Mouse (Mus musculus): Measurements from ENCODE around the gene Wdr1.
"Not testable (repeated sequence)": the region's sequence is repeated elsewhere in the genome, so short reads cannot be mapped to it uniquely, and the experiment has no call there.

The Wdr1 gene

DNA sequence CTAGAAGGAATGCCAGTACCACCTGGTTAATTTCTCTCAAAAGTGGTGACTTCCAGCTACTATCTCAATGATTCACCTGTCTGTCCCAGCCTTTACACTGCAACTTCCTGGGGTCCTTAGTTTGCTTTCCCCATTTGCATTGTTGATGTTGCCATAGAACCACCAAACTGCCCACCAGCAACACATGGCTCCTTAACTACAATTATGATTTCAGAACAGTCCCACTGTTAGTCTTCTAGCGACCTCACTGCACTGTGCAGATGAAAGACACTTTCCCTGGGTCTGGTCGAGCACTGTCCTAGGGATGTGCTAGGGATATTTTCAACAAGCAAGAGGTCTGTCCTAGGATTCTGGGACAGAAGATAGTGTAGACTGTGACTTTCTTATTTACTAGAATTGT lies at the start of gene Wdr1:
Wdr1 (minus strand) TSS at position 101 of the 400 bp plus-strand sequence.
- DNase-seq, result no peak

GRCm38 (mm10) chr5:38611118-38611517 lies 48.1 kb upstream of the Wdr1 start:
- DNase-seq, result no peak

- DNase-seq, result not testable (repeated sequence)
Observed at GRCm38 (mm10) chr5:38608219-38608618, 45.2 kb upstream of the Wdr1 start.

GRCm38 (mm10) chr5:38598647-38599304 lies 35.8 kb upstream of the Wdr1 start:
- no peak for DNase-seq

DNA sequence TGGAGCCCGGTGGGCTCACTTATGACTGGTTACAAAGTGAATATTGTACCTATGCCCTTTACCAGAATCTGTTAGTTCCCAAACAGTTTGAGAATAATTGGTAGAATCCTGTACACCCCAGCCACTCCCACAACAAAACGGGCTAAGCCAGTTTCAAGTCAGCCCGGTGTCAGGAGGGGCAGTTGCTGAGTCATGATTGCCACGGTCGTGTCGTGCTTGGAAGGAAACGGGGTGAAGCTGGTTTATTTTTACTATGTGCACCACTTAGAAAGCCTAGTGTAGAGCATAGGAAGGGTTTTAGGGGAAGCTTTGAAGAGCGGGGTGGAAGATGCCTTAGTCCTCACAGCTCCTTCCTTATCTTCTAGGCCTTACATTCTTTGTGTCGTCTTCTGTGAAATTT lies 25.9 kb upstream of the Wdr1 start:
- DNase-seq, result no peak

DNA sequence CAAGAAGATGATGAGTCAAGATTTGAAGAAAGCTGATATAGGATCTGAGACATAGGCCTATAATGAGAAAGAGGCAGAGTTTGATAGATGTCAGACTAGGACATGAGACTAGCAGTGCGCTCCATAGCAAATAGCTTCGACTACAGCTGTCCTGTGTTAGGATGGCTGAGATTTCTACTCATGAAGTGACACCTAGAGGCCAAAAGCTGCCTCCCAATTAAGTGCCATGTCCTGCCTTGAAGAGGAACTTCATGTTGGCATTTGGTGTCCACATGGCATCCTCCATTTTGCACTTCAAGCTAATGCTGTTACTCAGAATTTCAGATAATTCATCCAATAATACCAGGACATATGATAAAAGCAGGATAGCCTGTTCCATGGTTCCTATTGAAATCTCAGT lies 22.4 kb upstream of the Wdr1 start:
- DNase-seq, result no peak

- DNase-seq, result no peak
Observed at GRCm38 (mm10) chr5:38583026-38583425, 20.0 kb upstream of the Wdr1 start.

GRCm38 (mm10) chr5:38580703-38581102 lies 17.7 kb upstream of the Wdr1 start:
- no peak for DNase-seq

DNA sequence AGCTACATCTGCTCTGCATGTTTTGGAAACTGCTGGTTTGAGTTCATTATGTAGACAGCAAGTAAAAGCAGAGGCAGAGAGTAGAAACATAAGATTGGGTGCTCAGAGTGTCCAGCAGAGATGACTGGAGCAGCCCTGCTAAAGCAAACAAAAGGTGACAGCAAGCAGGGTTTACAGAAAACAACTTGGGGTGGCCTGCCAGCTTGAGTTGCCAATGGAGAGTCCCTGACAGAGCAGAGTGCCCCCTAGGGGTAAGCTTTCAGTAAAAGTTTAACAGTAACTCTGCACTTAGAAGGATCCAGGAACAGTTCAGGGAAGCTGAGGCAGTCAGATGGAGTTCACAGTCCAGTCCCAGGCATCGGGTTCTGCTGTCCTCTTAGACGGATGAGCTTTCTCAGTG lies 7.9 kb upstream of the Wdr1 start:
- no peak for DNase-seq

GRCm38 (mm10) chr5:38568652-38569051 lies 5.6 kb upstream of the Wdr1 start:
- no peak for DNase-seq

DNA sequence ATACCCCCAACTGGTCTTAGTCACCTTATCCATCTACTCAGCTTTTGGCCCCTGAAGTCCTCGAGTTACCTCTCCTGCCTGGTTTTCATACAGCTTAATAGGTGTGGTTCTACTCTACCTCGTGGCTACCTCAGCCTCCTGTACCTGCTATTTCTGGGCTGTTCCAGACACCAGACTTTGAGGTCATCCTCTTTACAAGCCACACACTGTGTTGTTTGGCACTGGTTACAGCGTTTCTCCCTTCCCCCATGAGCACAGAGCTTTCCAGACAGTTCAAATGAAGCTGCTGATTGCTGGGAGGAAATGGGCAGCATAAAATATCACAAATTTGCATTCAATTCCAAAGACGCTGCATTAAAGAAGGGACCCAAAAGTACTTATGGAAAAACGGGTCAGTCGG lies 1.8 kb upstream of the Wdr1 start:
- no peak for DNase-seq

DNA sequence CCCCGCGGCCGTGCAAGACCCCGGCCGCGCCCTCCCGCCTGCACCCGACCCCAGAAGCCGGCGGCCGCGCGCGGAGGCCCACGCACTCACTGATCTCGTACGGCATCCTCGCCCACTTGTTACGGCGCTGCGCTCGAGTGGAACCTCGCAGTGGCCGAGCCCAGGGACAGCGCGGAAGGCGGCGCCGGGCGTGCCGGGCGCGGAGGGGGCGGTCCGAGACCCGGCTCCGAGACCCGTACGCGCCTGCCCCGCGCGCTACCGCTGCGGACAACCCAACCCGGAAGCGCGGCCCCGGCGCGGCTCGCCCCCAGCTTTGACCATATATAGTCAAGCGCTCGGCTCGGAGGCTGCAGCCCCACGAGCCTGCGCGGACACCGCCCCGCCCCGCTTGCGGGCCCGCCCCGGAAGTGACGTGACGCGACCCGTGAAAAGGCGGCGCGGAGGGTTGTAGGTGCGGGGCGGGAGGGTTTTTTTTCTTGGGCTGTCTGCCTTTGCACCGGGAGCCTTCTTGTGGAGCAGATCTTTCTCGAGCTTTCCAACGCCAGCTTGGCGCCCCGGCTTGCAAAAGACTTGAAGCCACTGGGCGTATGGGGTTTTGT lies 1.5 kb downstream of the Wdr1 start:
- peak; percentile 98 for DNase-seq

- DNase-seq, result peak; percentile 74
Observed at GRCm38 (mm10) chr5:38560586-38561425, 2.2 kb downstream of the Wdr1 start.

GRCm38 (mm10) chr5:38558831-38559230 lies 4.2 kb downstream of the Wdr1 start:
- DNase-seq, result no peak

DNA sequence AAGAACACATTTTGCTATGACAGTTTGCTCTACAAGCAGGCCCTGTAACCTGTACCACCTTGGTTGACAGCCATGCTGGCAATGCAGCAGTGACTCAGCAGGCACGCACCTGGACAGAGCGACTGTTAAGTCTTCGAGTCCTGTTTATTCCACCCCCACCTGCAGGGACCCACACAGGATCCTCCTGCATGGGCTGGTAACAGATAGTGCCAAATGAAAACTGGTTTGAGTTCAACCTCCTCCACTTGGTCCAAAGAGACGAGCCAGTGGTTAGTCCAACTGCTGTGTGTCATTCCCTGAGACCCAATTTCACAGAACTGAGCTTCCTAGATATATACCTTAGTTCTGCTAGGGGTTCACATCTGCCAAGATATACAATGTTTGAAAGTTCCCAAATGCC lies 5.2 kb downstream of the Wdr1 start:
- DNase-seq, result no peak

DNA sequence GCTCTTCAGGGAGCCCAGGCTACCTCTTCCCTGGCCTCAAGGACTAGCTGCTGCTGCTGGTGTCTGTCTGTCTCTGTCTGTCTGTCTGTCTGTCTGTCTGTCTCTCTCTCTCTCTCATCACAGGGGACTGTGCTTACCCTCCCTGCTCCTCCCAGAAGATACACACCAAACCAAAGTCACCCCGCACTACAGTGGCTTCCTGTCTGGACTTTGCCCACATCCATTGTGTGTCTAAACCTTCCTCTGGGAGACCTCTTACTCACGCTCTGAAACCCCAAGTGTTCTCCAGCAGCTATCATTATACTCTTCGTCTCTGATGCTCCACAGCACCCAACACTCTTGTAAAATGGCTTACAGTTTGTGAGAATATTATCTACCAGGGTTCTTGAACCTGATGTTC lies 6.6 kb downstream of the Wdr1 start:
- DNase-seq, result no peak

GRCm38 (mm10) chr5:38553953-38554352 lies 9.1 kb downstream of the Wdr1 start:
- DNase-seq, result peak; percentile 27

GRCm38 (mm10) chr5:38553491-38553890 lies 9.5 kb downstream of the Wdr1 start:
- DNase-seq, result no peak

- DNase-seq, result no peak
Observed at GRCm38 (mm10) chr5:38552615-38553014, 10.4 kb downstream of the Wdr1 start.

DNA sequence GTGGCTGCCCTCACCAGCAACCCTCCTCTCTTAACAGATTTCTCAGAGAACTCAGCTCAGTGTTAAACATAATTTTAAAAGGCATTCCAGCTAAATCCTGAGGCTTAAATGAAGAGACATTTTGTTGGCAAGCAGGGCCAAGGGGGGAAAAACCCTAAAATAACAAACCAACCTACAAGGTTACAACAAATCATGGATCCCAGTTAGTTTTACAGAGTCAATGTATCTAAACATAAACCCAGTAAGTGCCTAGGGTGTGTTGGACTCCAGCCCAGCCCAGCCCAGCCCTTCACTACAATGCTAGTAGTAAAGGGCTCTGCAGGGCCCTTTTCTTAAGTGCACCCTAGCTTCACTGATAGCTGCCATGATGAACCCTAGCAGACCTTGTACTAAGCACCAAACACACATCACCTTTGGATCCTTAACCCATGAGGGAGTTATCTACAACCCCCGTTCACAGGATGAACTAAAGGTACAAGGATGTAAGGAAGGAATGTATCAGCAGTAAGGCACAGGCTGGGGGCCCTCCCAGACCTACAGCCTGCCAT lies 12.7 kb downstream of the Wdr1 start:
- no peak for DNase-seq

DNA sequence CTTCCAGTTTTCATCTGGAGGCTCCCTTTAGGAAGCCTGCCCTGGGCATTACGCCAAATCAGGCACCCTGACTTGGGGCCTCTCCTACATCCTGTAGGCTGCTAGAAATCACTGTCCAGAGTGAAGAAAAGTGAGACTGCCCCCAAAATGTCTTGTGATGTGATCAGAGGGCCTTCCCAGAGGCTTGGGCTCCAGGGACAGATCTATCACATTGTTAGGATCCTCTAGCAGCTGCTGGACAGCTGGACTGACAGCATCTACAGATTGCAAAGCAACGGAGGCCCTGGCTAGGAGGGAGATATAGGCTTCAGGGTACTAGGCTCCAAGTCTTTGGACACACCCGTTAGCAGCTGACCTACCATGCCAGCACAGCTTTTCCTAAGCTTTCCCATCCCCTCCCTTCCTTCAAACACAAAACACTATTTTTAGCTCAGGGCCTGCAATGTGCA lies 13.5 kb downstream of the Wdr1 start:
- no peak for DNase-seq

GRCm38 (mm10) chr5:38547375-38547774 lies 15.6 kb downstream of the Wdr1 start:
- DNase-seq, result no peak

Data from kidney, adult 11 months (tissue).